ENCODE assay signal across 9 mouse cellular contexts in the genomic region with DNA sequence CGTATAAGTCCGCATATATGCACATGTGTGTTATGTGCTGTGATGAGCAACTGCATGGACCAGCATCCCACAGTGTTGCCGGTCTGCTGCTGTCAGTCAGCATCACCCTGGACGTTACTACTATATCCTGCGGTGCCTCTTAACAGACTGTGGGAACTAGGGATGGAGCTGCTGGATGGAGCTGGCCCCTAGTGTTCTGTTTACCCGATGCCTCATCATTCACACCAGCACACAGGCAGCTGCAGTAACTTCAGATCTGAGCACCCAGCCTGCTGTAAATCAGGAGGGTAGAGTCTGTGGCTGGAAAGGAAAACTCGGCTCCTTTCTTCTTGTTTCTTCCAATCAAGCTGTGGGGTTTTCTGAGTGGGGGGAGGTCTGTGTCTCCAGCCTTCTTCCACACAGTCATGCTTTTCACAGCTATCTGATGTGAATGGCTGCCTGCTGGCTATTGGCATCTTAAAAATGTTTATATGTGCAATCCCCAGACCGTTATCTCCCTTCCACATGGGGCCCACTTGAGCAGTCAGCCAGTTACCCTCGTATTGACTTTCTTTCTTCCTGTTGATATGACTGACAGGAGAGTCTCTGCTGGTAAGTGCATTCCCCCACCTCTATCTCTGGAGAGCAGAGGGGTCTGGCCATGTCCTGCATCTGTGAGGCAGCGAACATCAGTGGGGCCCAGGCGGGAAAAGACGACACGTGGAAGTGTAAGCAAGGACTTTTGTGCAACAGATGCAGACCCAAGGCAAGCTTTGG.
DNase-seq lines count a peak whose midpoint lies in the region; ATAC-seq lines count a peak whose summit lies in the region.
"Had no signal": no experiment of that assay in that cellular context is flagged by ENCODE, and none has a peak within 500 bp of the region (broad histone marks: within the 10 kb centered on the region; RNA-seq: fewer than 3 reads in every experiment).

No protein-coding gene starts in this region.

- peak; percentile 38; the same call in 1 of the 2 replicates for ATAC-seq in kidney, embryonic 15.5 days (replicated peaks; ENCODE audit: low FRiP score)
- ATAC-seq in embryonic facial prominence, embryonic 11.5 days (replicated peaks; ENCODE audit: insufficient number of reproducible peaks, low FRiP score, low TSS enrichment, low read depth) = 0 out of 2 replicates have a peak, but pooled peaks have one; percentile 45
- ATAC-seq in hindbrain, embryonic 16.5 days = peak; percentile 8; the same call in 1 of the 2 replicates
- ATAC-seq in midbrain, embryonic 14.5 days (ENCODE audit: low FRiP score, low TSS enrichment) = no peak
- ATAC-seq: intestine, embryonic 16.5 days had no signal

- H3K36me3 ChIP-seq in kidney, embryonic 15.5 days = no peaks in the 10 kb centered on the region
- no peaks in the 10 kb centered on the region for H3K36me3 ChIP-seq in embryonic facial prominence, embryonic 11.5 days (replicated peaks; ENCODE audit: control insufficient read depth, insufficient read depth, low read depth, low read length)
- H3K36me3 ChIP-seq in hindbrain, embryonic 16.5 days (ENCODE audit: control insufficient read depth, insufficient read depth, low read length) = no peaks in the 10 kb centered on the region
- H3K36me3 ChIP-seq in midbrain, embryonic 14.5 days (ENCODE audit: control insufficient read depth, insufficient read depth, low read length) = no peaks in the 10 kb centered on the region

- no peak for DNase-seq in kidney, postnatal 14 days
- DNase-seq in embryonic facial prominence, embryonic 11.5 days (ENCODE audit: low spot score) = no peak
- DNase-seq in midbrain, embryonic 14.5 days = no peak
- no peak for DNase-seq in testis, postnatal 10 days (ENCODE audit: low spot score)
- DNase-seq in urinary bladder, postnatal 4 days (ENCODE audit: low spot score in 2 of 2) = no peak
- DNase-seq: adrenal gland, adult 2 months had no signal

- no peaks in the 10 kb centered on the region for H3K9me3 ChIP-seq in kidney, embryonic 15.5 days (replicated peaks)
- no peaks in the 10 kb centered on the region for H3K9me3 ChIP-seq in embryonic facial prominence, embryonic 11.5 days (replicated peaks; ENCODE audit: control insufficient read depth, low read length)
- no peaks in the 10 kb centered on the region for H3K9me3 ChIP-seq in hindbrain, embryonic 16.5 days (ENCODE audit: control insufficient read depth, low read length)
- H3K9me3 ChIP-seq in midbrain, embryonic 14.5 days (ENCODE audit: control insufficient read depth, low read length) = no peaks in the 10 kb centered on the region

- H3K27me3 ChIP-seq in kidney, embryonic 15.5 days = peaks cover 4% of the 10 kb centered on the region; the same call in 1 of the 2 replicates
- no peaks in the 10 kb centered on the region; the same call in 1 of the 2 replicates for H3K27me3 ChIP-seq in embryonic facial prominence, embryonic 11.5 days (ENCODE audit: control insufficient read depth, insufficient read depth, low read length)
- H3K27me3 ChIP-seq in hindbrain, embryonic 16.5 days (replicated peaks; ENCODE audit: control insufficient read depth, insufficient read depth, low read length) = no peaks in the 10 kb centered on the region
- H3K27me3 ChIP-seq in midbrain, embryonic 14.5 days (ENCODE audit: control insufficient read depth, insufficient read depth, low read length) = no peaks in the 10 kb centered on the region

- H3K4me2 ChIP-seq in kidney, embryonic 15.5 days = no peak overlapping the region
- no peak overlapping the region for H3K4me2 ChIP-seq in embryonic facial prominence, embryonic 11.5 days (ENCODE audit: low read depth, low read length)
- H3K4me2 ChIP-seq in hindbrain, embryonic 16.5 days (ENCODE audit: low read length) = no peak overlapping the region
- no peak overlapping the region for H3K4me2 ChIP-seq in midbrain, embryonic 14.5 days (ENCODE audit: low read length)

- H3K27ac ChIP-seq in kidney, embryonic 15.5 days = no peak overlapping the region
- H3K27ac ChIP-seq in embryonic facial prominence, embryonic 11.5 days (replicated peaks; ENCODE audit: low read depth, low read length) = no peak overlapping the region
- peak overlapping the region; percentile 58 for H3K27ac ChIP-seq in hindbrain, embryonic 16.5 days (ENCODE audit: low read depth, low read length)
- H3K27ac ChIP-seq in midbrain, embryonic 14.5 days (replicated peaks; ENCODE audit: low read depth, low read length) = peak overlapping the region; percentile 60; the same call in 1 of the 2 replicates

- no peak overlapping the region for H3K4me3 ChIP-seq in kidney, embryonic 15.5 days (replicated peaks)
- H3K4me3 ChIP-seq in embryonic facial prominence, embryonic 11.5 days (ENCODE audit: low read depth, low read length) = no peak overlapping the region
- H3K4me3 ChIP-seq in hindbrain, embryonic 16.5 days (ENCODE audit: low read length) = no peak overlapping the region
- H3K4me3 ChIP-seq in midbrain, embryonic 14.5 days (replicated peaks; ENCODE audit: low read depth, low read length) = no peak overlapping the region

- no peak overlapping the region for H3K9ac ChIP-seq in kidney, embryonic 15.5 days
- no peak overlapping the region for H3K9ac ChIP-seq in embryonic facial prominence, embryonic 11.5 days (replicated peaks; ENCODE audit: low read length)
- 0 out of 2 replicates have a peak overlapping the region, but pooled peaks have one; percentile 5 for H3K9ac ChIP-seq in hindbrain, embryonic 16.5 days (ENCODE audit: low read depth, low read length)
- no peak overlapping the region for H3K9ac ChIP-seq in midbrain, embryonic 14.5 days (replicated peaks; ENCODE audit: low read length)

- H3K4me1 ChIP-seq in kidney, embryonic 15.5 days = peaks cover 36% of the 10 kb centered on the region
- H3K4me1 ChIP-seq in embryonic facial prominence, embryonic 11.5 days (ENCODE audit: control insufficient read depth, insufficient read depth, low read length) = peaks cover 6% of the 10 kb centered on the region
- H3K4me1 ChIP-seq in hindbrain, embryonic 16.5 days (ENCODE audit: control insufficient read depth, insufficient read depth, low read depth, low read length) = peaks cover 21% of the 10 kb centered on the region
- H3K4me1 ChIP-seq in midbrain, embryonic 14.5 days (ENCODE audit: control insufficient read depth, insufficient read depth, low read length) = peaks cover 24% of the 10 kb centered on the region

- WGBS in kidney, embryonic 15.5 days = 48% methylated on average over 13 of the region's 13 CpGs
- WGBS in embryonic facial prominence, embryonic 11.5 days = 59% methylated on average over 13 of the region's 13 CpGs
- WGBS in hindbrain, embryonic 16.5 days = 54% methylated on average over 13 of the region's 13 CpGs
- 64% methylated on average over 13 of the region's 13 CpGs for WGBS in midbrain, embryonic 14.5 days

Comparison
In these comparisons a context has a peak if more than half of its experiments do, and no peak if none do; other contexts are left out.
1. H3K27ac ChIP-seq: peak in hindbrain, embryonic 16.5 days (single experiment) and midbrain, embryonic 14.5 days (single experiment); none in kidney, embryonic 15.5 days (single experiment) and embryonic facial prominence, embryonic 11.5 days (single experiment).